Mouse (Mus musculus) cerebellum, adult 9-11 months (tissue): ENCODE measurements at regions not wholly inside any gene's neighbourhood (a gene's known extent, or its start where the extent isn't known, plus 50 kb on each side); places are given as distances from the start of the nearest gene placed in this dataset.

Experiments used
- DNase-seq: peaks from one replicate; pipeline ENCODE4 v3.0.0; 2022

DNA sequence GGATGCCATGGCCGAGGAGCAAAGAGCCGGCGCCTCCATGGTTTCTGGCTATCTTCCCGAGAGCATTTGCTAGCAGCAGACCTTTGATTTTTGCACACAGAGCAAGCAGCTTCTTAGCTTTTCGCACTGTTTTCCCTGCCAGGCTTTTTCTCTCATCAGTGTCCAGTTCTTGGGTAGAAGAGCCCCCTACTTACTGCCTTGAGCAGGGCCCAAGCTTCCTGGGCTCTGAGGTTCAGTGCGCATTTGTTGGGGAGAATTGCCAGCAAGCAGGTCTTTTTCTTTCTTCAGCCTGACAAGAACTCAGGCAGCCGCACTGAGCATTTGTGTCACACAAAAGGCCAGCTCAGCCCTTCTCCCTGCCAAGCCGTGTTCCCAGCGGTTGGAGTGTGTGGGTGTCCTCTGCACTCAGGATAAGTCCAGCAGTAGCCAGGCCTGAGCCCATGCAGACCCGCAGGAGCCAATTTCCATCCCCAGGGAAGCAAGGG, 565.2 kb upstream of the Adam5 start:
- peak; percentile 72 for DNase-seq

GRCm38 (mm10) chr8:25388811-25389210, 564.6 kb upstream of the Adam5 start:
- DNase-seq: peak; percentile 77

DNA sequence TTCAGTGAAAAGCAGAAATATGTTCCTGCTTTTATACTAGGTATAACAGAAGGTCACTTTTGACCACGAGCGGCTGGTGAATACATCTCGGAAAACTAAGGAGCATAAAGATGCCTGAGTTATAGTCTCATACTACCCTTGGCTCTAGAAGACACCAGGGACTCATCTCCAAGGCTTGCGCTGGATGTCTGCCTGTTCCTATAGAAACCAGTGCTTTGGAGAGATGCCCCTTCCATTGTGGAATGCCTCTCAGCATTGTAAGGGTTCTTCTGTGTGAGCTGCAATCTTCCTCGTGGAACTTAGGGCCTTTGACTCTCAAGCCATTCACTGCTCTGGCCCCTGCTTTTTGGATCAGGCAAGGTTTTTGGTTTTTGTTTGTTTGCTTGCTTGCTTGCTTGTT, 561.0 kb upstream of the Adam5 start:
- DNase-seq: no peak

- no peak for DNase-seq
Measured at GRCm38 (mm10) chr8:25384591-25384990, 560.4 kb upstream of the Adam5 start.

DNA sequence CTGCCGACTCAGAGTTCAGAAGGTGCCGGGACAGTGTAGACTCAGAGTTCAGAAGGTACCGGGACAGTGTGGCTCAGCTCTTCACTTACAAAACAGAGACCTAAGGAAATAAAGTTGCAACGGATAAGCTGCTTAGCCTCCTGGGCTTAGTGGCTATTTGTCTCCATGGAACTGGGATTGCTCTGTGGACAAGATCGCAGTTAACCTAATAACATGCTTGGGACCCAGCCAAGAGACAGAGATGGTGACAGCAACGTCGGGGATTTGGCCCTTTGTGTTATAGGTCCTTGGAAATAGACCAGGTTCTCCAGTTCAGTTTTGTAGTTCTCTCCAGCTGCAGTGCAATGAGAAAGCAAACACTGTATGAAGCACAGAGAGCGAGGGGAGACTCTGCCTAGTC, 549.1 kb upstream of the Adam5 start:
- DNase-seq: no peak

DNA sequence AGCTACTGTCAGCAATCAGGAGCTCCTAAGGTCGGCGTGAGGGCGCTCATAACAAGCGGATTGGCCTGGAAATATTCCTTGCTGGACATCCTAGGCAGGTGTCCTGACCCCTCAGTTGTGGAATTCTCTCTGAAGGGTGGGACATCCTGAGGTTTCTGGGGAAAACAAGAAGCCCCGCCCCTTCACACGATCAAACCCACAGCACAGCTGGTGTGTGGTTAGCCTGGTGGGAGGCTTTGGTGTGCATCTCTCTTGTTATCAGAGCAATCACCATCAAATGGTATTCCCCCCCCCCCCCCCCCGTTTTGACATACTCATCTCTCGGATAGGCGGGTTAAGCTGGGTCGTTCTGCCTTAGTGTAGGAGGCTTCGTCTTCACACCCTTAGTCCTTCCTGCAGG, 546.8 kb upstream of the Adam5 start:
- no peak for DNase-seq

- no peak for DNase-seq
Measured at GRCm38 (mm10) chr8:25369331-25369730, 545.2 kb upstream of the Adam5 start.

DNA sequence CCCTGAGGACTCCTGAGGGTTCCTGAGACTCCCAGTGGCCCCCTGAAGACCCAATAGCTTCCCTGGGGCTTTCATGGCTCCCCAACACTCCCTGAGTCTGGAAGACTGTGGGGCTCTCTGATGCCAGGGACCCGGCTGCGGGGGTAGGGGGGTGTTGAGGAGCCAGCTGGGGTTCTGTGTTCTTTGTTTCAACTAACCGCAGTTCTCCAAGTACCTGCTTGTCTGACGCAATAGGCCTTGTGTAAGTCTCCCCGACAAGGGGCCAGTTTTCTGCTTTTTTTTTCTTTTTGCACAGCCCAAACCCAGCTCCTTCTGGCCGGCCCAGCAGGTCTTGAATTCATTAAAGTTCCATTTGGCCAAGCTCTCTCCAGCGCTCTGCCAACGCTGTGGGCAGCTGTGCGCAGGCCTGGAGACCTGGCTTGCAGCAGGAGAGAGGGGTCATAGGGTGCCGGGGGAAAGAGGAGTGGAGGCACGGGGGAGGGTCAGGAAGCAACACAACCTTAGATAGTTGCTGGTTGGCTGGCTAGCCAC, 544.5 kb upstream of the Adam5 start:
- no peak for DNase-seq

GRCm38 (mm10) chr8:25367806-25368549, 543.8 kb upstream of the Adam5 start:
- no peak for DNase-seq

DNA sequence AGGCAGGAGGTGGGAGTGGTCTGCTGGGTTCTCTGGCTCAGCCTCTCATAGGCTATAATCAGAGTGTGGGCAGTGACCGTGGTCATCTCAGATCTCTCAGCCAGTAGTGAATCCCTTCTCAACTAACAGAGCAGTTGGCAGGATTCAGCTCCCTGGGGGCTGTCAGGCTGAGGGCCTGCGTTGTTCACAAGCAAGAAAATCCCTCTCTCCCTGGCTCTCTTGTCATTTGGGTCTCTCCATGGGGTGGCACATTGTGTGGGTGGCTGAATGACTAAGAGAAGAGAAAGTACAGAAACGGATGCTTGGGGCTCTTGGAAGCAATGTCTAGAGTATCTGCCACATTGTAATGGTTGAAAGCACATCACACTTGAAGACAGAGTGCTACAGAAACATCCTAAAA, 542.0 kb upstream of the Adam5 start:
- DNase-seq: no peak

DNA sequence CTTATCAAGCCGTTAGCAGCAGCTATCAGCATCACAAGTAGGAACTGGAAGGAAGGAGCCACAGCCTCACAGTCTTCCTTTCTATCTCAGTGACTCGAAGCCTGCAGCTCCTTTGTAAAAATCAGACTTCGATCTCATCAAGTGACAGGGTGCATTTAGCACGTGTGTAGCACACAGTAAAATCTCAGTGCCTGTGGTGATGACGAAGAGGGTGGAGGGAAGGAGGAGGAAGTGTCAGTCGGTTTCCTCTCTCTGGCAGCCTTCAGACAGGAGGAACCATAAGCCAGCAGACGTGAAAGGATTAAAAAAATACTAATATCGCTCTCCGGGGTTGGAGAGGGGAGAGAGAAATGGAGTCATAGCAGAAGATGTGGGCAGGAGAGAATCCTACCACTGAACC, 538.5 kb upstream of the Adam5 start:
- no peak for DNase-seq

DNA sequence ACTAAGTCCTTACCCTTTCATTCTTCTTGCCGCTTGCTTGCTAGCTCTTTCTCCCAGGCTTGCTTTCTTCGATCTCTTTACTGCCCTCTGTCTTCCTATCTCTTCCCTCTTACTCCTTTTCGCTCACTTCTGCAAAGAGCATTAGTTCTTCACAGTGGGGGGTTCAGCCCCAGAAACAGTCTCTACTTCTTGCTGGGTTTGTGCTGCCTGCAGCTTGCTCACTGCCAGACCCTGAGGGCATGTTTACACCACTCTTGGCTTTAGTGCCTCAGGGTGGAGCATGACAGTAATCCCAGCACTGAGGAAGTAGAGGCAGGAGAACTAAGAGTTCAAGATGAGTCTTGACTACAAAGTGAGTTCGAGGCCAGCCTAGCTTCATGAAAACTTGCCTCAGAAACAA, 538.0 kb upstream of the Adam5 start:
- DNase-seq: no peak

- no peak for DNase-seq
Measured at GRCm38 (mm10) chr8:25361420-25361819, 537.3 kb upstream of the Adam5 start.

DNA sequence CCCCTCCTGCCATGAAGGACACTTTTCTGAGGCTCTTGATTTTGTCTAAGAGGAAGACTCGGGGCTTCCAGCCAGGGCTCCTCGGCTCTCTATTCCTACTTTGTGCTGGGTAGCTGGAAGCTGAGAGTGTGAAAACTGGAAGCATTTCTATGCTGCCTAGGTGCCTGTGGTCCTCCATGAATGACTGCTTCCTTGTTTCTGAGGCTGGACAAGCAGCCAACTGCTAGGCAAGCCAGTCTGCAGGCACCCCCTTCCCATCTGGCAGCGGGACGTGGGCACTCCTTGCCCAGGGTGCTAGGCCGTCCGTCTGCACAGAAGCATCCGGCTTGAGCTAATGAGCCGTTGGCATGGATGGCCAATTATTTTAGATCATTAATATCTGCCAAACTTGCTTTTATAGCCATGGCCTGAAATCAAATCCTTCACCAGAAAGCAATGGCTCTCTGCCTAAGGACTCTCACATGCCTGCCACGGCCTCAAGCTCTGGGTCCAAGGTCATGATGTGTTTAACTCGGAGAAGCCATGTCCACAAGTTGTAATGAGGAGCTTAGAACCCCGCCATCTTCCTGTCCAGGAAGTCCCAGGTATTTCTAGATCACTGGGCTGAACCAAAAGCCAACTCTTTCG, 534.5 kb upstream of the Adam5 start:
- DNase-seq: peak; percentile 82

- peak; percentile 54 for DNase-seq
Measured at GRCm38 (mm10) chr8:25353822-25354770, 529.9 kb upstream of the Adam5 start.

DNA sequence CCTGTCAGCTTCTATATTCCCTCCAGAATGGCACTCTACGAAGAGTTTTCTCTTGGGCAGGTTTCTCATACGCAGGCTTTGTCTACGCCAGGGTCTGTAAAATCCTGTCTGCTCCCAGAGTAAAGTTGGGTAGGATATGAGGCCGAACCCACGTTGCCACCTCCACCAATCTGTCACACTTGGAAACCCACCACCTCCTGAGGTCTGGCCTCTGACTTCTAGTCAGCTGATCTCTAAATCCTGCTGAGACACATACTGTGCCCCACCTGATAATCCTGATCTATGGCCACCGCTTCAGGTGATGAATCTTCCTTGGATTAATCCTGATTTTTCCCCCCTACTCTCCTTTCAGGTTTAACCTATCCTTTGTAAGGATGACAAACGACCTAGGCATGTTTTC, 529.2 kb upstream of the Adam5 start:
- peak; percentile 43 for DNase-seq

- peak; percentile 67 for DNase-seq
Measured at GRCm38 (mm10) chr8:25348003-25348683, 524.0 kb upstream of the Adam5 start.

DNA sequence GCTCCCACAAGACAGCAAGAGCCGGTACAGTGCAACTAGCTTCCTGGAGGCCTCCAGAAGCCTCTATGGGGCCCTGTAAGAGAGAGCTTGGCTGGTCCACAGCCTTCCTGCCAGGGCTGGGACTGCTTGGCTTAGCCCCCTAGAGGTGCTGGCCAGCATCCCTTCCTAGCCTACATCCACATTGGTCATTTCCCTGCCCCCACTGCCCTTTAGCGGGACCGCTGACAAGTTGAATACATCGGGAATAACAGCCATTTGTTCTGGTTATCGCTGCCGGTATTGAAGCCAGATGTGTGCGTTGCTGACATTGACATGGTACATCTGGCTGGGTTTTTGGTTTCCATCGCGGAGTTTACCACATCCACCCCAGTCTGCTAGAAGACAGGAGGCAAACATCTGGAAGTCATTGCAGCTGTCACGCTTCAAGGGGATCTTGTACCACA, 519.0 kb upstream of the Adam5 start:
- no peak for DNase-seq

DNA sequence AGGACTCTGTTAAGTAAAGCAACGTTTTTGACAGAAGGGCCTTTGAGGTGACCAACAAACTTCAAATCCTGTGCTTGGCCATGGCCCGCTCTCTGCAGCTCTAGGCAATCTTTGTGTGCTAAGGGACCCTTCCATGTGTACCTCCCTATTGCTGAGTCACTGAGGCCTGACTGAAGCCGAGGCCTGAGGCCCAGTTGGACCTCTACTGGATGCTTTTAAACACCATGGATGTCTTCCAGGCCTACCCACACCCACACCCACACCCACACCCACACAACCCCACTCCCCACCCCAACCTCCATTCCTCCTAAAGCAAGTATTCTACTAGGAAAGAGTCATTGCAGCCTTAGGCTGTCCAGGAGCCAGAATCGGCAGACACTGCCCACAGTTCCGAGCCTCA, 518.3 kb upstream of the Adam5 start:
- no peak for DNase-seq

DNA sequence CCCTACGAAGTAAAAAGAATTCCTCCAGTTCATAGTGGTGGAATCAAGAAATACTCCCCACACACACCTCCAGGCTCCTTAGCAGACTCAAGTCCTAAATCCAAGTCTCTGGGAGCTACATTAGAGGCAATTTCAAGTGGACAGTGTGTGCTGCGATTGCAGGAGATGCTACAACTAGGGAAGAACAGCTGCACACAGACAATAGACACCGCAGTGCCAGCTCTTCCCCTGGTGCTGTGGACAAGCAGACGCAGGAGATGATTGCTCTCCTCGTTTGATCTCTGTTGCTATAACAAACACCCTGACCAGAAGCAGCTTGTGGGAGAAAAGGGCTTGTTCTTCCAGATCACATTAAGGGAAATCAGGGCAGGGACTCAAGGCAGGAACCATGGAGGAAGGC, 517.1 kb upstream of the Adam5 start:
- DNase-seq: no peak

GRCm38 (mm10) chr8:25340729-25341128, 516.6 kb upstream of the Adam5 start:
- no peak for DNase-seq

DNA sequence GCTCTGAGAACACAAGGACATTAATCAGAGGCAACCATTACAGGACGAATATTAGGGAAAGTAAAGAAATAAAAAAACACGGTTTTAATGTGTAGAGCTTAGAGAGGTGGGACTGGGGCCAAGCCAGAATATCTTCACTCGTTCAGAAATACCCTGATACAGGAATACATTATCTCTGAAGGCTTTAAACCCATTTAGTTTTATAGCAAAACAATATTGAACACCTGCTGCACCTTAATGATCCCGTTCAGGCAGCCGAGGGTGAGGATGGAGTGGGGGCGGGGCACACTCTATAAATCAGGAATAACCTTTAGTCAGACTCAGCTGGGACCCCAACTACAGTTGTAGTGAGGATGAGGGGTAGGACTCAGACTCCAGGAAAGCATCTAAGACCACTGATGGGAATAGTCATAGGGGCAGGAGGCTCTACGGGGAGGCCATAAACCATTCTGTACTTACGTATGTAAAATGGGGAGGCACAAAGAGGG, 508.0 kb upstream of the Adam5 start:
- no peak for DNase-seq
